In the genomic region with DNA sequence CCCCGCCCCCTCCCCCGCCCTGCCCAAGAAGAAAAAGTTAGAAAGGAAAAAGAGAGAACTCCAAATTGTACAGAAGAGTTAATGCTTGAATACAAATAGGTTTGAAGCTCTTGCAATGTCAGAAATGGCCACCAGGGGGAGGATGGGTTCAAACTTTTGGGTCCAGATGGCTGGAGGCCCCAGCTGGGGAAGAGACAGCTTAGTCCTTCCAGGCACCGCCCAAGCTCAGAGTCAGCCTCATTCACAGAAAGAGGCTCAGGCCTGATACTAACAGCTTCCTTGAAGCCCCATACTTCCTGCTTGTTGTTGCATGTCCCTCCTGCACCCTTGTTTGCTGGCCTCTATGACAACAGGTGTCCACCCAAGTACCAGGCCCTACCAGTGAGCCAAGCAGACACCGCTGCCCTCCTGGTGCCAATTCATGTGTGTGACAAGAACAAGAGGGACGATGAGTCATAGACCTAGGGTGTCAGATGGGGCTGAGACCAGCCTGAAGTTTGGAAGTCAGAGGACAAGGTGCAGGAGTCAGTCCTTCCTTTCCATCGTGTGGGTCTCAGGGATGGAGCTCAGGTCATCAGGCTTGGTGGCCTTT, we compare ENCODE assay signal across 8 mouse cellular contexts. TPM values are rescaled to one million over a fixed set of nuclear protein-coding genes. Genes with fewer than 3 reads are reported as not detected.
DNase-seq lines count a peak whose midpoint lies in the region; ATAC-seq and TF ChIP-seq lines count a peak whose summit lies in the region.

No protein-coding gene starts in this region.

- peak; percentile 82 for TF ChIP-seq CTCF in layer of hippocampus, adult 2 months (conservative IDR thresholded peaks at IDR 0.05)
- TF ChIP-seq CTCF in lung, adult 2 months (IDR thresholded peaks at IDR 0.05; ENCODE audit: insufficient read depth, low read length) = peak; percentile 73
- peak; percentile 50 for TF ChIP-seq CTCF in olfactory bulb, adult 2 months (IDR thresholded peaks at IDR 0.05; ENCODE audit: insufficient read depth, low read depth, low read length)

- H3K36me3 ChIP-seq in ES-E14 (ENCODE audit: control insufficient read depth, insufficient read depth, low read length, poor library complexity, severe bottlenecking) = no peaks in the 10 kb centered on the region
- H3K36me3 ChIP-seq in forebrain, embryonic 15.5 days = peaks cover 22% of the 10 kb centered on the region; the same call in 1 of the 2 replicates

- H3K27ac ChIP-seq in ES-E14 (ENCODE audit: insufficient read depth, low read depth, low read length, poor library complexity, severe bottlenecking) = 0 out of 2 replicates have a peak overlapping the region, but pooled peaks have one; percentile 24
- peak overlapping the region; percentile 55; the same call in 1 of the 2 replicates for H3K27ac ChIP-seq in forebrain, embryonic 15.5 days (replicated peaks)
- H3K27ac ChIP-seq in layer of hippocampus, adult 2 months = peak overlapping the region; percentile 70
- peak overlapping the region; percentile 17; the same call in 1 of the 2 replicates for H3K27ac ChIP-seq in olfactory bulb, adult 2 months (ENCODE audit: insufficient read depth, low read depth, low read length)

- WGBS in forebrain, embryonic 15.5 days = 43% methylated on average over 6 of the region's 6 CpGs
- 33% methylated on average over 6 of the region's 6 CpGs for WGBS in lung, adult 2 months
- WGBS in olfactory bulb, adult 2 months = 41% methylated on average over 6 of the region's 6 CpGs

- H3K9me3 ChIP-seq in ES-E14 (ENCODE audit: control insufficient read depth, insufficient read depth, low read depth, low read length) = no peaks in the 10 kb centered on the region
- no peaks in the 10 kb centered on the region for H3K9me3 ChIP-seq in forebrain, embryonic 15.5 days

- peak; percentile 92 for DNase-seq in ES-E14 (ENCODE audit: low read depth, low spot score)
- DNase-seq in cerebellum, adult 11 months = peak; percentile 86
- DNase-seq in heart, postnatal 4 days = peak; percentile 94
- DNase-seq in layer of hippocampus, adult 2 months (ENCODE audit: low spot score in 2 of 2) = peak; percentile 87 to 94
- peak; percentile 81 for DNase-seq in lung, adult 2 months
- peak; percentile 81 to 90 for DNase-seq in thymus, adult 18-20 months

- H3K4me3 ChIP-seq in ES-E14 (ENCODE audit: insufficient read depth in 1 of 2, low read depth in 1 of 2, low read length in 2 of 2, poor library complexity in 1 of 2, severe bottlenecking in 1 of 2) = no peak overlapping the region
- no peak overlapping the region for H3K4me3 ChIP-seq in forebrain, embryonic 15.5 days
- H3K4me3 ChIP-seq in layer of hippocampus, adult 2 months = no peak overlapping the region
- no peak overlapping the region for H3K4me3 ChIP-seq in lung, adult 2 months (replicated peaks; ENCODE audit: extremely low read depth, low read depth, low read length)
- no peak overlapping the region for H3K4me3 ChIP-seq in olfactory bulb, adult 2 months (ENCODE audit: insufficient read depth, low read depth, low read length)

- in situ Hi-C loops in ES-E14 (cut with MboI; ENCODE audit: low sequenced_read_pairs in 2 of 2, unreplicated experiment in 2 of 2) = no loop called here

- TF ChIP-seq POLR2A in lung, adult 2 months (IDR thresholded peaks at IDR 0.05; ENCODE audit: borderline replicate concordance, extremely low read depth, low read depth, low read length) = no peak
- no peak for TF ChIP-seq POLR2A in olfactory bulb, adult 2 months (IDR thresholded peaks at IDR 0.05; ENCODE audit: insufficient read depth, low read depth, low read length)

- no peak overlapping the region for H3K9ac ChIP-seq in ES-E14 (ENCODE audit: insufficient read depth, low read depth, low read length, poor library complexity, severe bottlenecking)
- H3K9ac ChIP-seq in forebrain, embryonic 15.5 days (replicated peaks) = no peak overlapping the region

- peak; percentile 65 for ATAC-seq in forebrain, embryonic 15.5 days (replicated peaks)

- peaks cover 3 to 5% of the 10 kb centered on the region in 2 experiments; a peak in 2 of 4 replicates for H3K4me1 ChIP-seq in ES-E14 (ENCODE audit: control insufficient read depth in 2 of 2, insufficient read depth in 2 of 2, low read length in 2 of 2, poor library complexity in 1 of 2)
- H3K4me1 ChIP-seq in forebrain, embryonic 15.5 days = peaks cover 4% of the 10 kb centered on the region
- peaks cover 4% of the 10 kb centered on the region; the same call in 1 of the 2 replicates for H3K4me1 ChIP-seq in lung, adult 2 months (ENCODE audit: control insufficient read depth, insufficient read depth, low read length)
- peaks cover 27% of the 10 kb centered on the region for H3K4me1 ChIP-seq in olfactory bulb, adult 2 months (ENCODE audit: control insufficient read depth, insufficient read depth, low read length)

- H3K27me3 ChIP-seq in forebrain, embryonic 15.5 days = no peaks in the 10 kb centered on the region

- no peak overlapping the region for H3K4me2 ChIP-seq in forebrain, embryonic 15.5 days (replicated peaks)

TF ChIP-seq in ES-E14, 5 proteins besides CTCF, POLR2A, EP300 and RAD21:
- TF ChIP-seq ZC3H11A (IDR thresholded peaks at IDR 0.05; ENCODE audit: borderline replicate concordance, low read depth, low read length) (peak; percentile 68; the same call in 1 of the 2 replicates), MAFK (IDR thresholded peaks at IDR 0.05; ENCODE audit: insufficient read depth, low read depth, low read length) (no peak), ZNF384 (IDR thresholded peaks at IDR 0.05; ENCODE audit: low read depth, low read length) (0 out of 2 replicates have a peak, but pooled peaks have one; percentile 21), HCFC1 (IDR thresholded peaks at IDR 0.05; ENCODE audit: borderline replicate concordance, insufficient read depth, low read length) (no peak), CHD2 (IDR thresholded peaks at IDR 0.05; ENCODE audit: low read depth, low read length) (no peak)

RNA-seq across cellular contexts. Expression of a gene that starts 8.6 kb away (rescaled TPM):
- 17.2 and 18.9 TPM in 2 replicates for total RNA-seq in ES-E14 (2012; rRNA removed)
- 1.8 and 2.5 TPM in 2 replicates for polyA plus RNA-seq in forebrain, embryonic 15.5 days (2015; fragmentation: Nextera tagmentation; extraction: Ambion mirVana)
- 1 to 10 TPM; 1.1 to 1.8 TPM for total RNA-seq in heart, postnatal 4 days (2021)
- 1 to 10 TPM; 2.6 to 4.5 TPM for total RNA-seq in layer of hippocampus, adult 2 months (2021)
- 11.2 and 14.5 TPM in 2 replicates for polyA plus RNA-seq in lung, adult 2 months (2012; rRNA removed)
- polyA plus RNA-seq in olfactory bulb, adult 2 months (2012; ENCODE audit: insufficient read depth, insufficient read length, low replicate concordance, missing spikeins) = not detected in 2 replicates

RNA-seq across cellular contexts. Expression of a gene that starts 12.9 kb away (rescaled TPM):
- 17.7 and 20.1 TPM in 2 replicates for total RNA-seq in ES-E14 (2012; rRNA removed)
- 59.0 and 62.0 TPM in 2 replicates for polyA plus RNA-seq in forebrain, embryonic 15.5 days (2015; fragmentation: Nextera tagmentation; extraction: Ambion mirVana)
- total RNA-seq in heart, postnatal 4 days (2021) = 10 to 100 TPM; 14.4 to 14.5 TPM
- 10 to 100 TPM; 25.6 to 27.2 TPM for total RNA-seq in layer of hippocampus, adult 2 months (2021)
- polyA plus RNA-seq in lung, adult 2 months (2012; rRNA removed) = 48.5 and 49.2 TPM in 2 replicates
- not detected in 2 replicates for polyA plus RNA-seq in olfactory bulb, adult 2 months (2012; ENCODE audit: insufficient read depth, insufficient read length, low replicate concordance, missing spikeins)

RNA-seq across cellular contexts. Expression of a gene that starts 13.6 kb away (rescaled TPM):
- 11.7 and 14.8 TPM in 2 replicates for total RNA-seq in ES-E14 (2012; rRNA removed)
- 105 and 109 TPM in 2 replicates for polyA plus RNA-seq in forebrain, embryonic 15.5 days (2015; fragmentation: Nextera tagmentation; extraction: Ambion mirVana)
- total RNA-seq in heart, postnatal 4 days (2021) = 10 to 100 TPM; 56.4 to 58.3 TPM
- 100 to 1,000 TPM; 128 to 139 TPM for total RNA-seq in layer of hippocampus, adult 2 months (2021)
- 84.9 and 102 TPM in 2 replicates for polyA plus RNA-seq in lung, adult 2 months (2012; rRNA removed)
- not detected in 2 replicates for polyA plus RNA-seq in olfactory bulb, adult 2 months (2012; ENCODE audit: insufficient read depth, insufficient read length, low replicate concordance, missing spikeins)

RNA-seq across cellular contexts. Expression of a gene that starts 24.2 kb away (rescaled TPM):
- not detected in 2 replicates for total RNA-seq in ES-E14 (2012; rRNA removed)
- 0.27 TPM in 1 of 2 replicates, not detected in the other for polyA plus RNA-seq in forebrain, embryonic 15.5 days (2015; fragmentation: Nextera tagmentation; extraction: Ambion mirVana)
- not detected for total RNA-seq in heart, postnatal 4 days (2021)
- total RNA-seq in layer of hippocampus, adult 2 months (2021) = under 1 TPM; 0.34 to 0.36 TPM
- polyA plus RNA-seq in lung, adult 2 months (2012; rRNA removed) = not detected in 2 replicates
- polyA plus RNA-seq in olfactory bulb, adult 2 months (2012; ENCODE audit: insufficient read depth, insufficient read length, low replicate concordance, missing spikeins) = not detected in 2 replicates

RNA-seq across cellular contexts. Expression of a gene that starts 28.2 kb away (rescaled TPM):
- total RNA-seq in ES-E14 (2012; rRNA removed) = 464 and 530 TPM in 2 replicates
- 231 and 243 TPM in 2 replicates for polyA plus RNA-seq in forebrain, embryonic 15.5 days (2015; fragmentation: Nextera tagmentation; extraction: Ambion mirVana)
- 100 to 1,000 TPM; 549 to 557 TPM for total RNA-seq in heart, postnatal 4 days (2021)
- total RNA-seq in layer of hippocampus, adult 2 months (2021) = 100 to 1,000 TPM; 410 to 476 TPM
- 166 and 244 TPM in 2 replicates for polyA plus RNA-seq in lung, adult 2 months (2012; rRNA removed)
- polyA plus RNA-seq in olfactory bulb, adult 2 months (2012; ENCODE audit: insufficient read depth, insufficient read length, low replicate concordance, missing spikeins) = 179 and 465 TPM in 2 replicates

Comparison
In these comparisons a context has a peak if more than half of its experiments do, and no peak if none do; other contexts are left out.
1. H3K27ac ChIP-seq: peak in every context shown above with its lines; median percentile 70 in layer of hippocampus, adult 2 months; 55 in forebrain, embryonic 15.5 days; 24 in ES-E14; 17 in olfactory bulb, adult 2 months.